16 mouse cellular contexts compared by ENCODE assay signal in genomic region chr1:38852250-38852649, GRCm38 (mm10). TPM values are rescaled to one million over a fixed set of nuclear protein-coding genes. Genes with fewer than 3 reads are reported as not detected.
"Had no signal": no experiment of that assay in that cellular context is flagged by ENCODE, and none has a peak within 500 bp of the region (broad histone marks: within the 10 kb centered on the region; RNA-seq: fewer than 3 reads in every experiment).

No protein-coding gene starts in this region.

- H3K4me2 ChIP-seq: lung, embryonic 14.5 days; midbrain, embryonic 12.5 days; neural tube, embryonic 12.5 days; stomach, embryonic 15.5 days had no signal

- DNase-seq: lung, adult 18-20 months; lung, embryonic 14.5 days; lung, postnatal 10 days; midbrain, embryonic 14.5 days; right cerebral cortex, postnatal 14 days; thymus, adult 2 months; thymus, postnatal 25 days; thymus, postnatal 4 days had no signal

- H3K27me3 ChIP-seq: stomach, embryonic 15.5 days had no signal

- H3K36me3 ChIP-seq: midbrain, embryonic 12.5 days; neural tube, embryonic 12.5 days; stomach, embryonic 15.5 days had no signal

- H3K9me3 ChIP-seq: midbrain, embryonic 12.5 days; neural tube, embryonic 12.5 days; stomach, embryonic 15.5 days had no signal

- H3K4me1 ChIP-seq: stomach, embryonic 15.5 days had no signal

- H3K4me3 ChIP-seq: midbrain, embryonic 12.5 days; neural tube, embryonic 12.5 days; stomach, embryonic 15.5 days had no signal

- H3K27ac ChIP-seq: liver, embryonic 14.5 days; macrophage; midbrain, embryonic 12.5 days; neural tube, embryonic 12.5 days; stomach, embryonic 15.5 days; stomach, postnatal 0 days had no signal

- H3K9ac ChIP-seq: liver, embryonic 14.5 days; lung, embryonic 14.5 days; midbrain, embryonic 12.5 days; neural tube, embryonic 12.5 days; stomach, embryonic 15.5 days had no signal

RNA-seq across cellular contexts. Expression of gene Lonrf2, which starts 15.7 kb away (rescaled TPM):
- total RNA-seq: monocyte, adult 5-6 weeks; neutrophil, adult 5-6 weeks had no signal
- polyA plus RNA-seq: macrophage had no signal
